Mouse (Mus musculus) layer of hippocampus, postnatal 14 days (tissue): ENCODE measurements around the gene Rpa1. TPM values are rescaled to one million over a fixed set of nuclear protein-coding genes. Genes with fewer than 3 reads are reported as not detected.
"Not testable (repeated sequence)": the region's sequence is repeated elsewhere in the genome, so short reads cannot be mapped to it uniquely, and the experiment has no call there.

ENCODE experiments used
- DNase-seq, 2 experiments: peaks; one replicate each; pipeline ENCODE4 v3.0.0; 2021 to 2022; ENCODE audit warnings: low spot score in 2 of 2, mixed read lengths in 1 of 2
- total RNA-seq, 2 experiments: library from RNA; stranded (reverse); gene quantifications; 2 replicates each; pipeline ENCODE4 v1.2.3; 2021

Gene Rpa1
- total RNA-seq, 2 experiments from 2014 or later = 57.2 to 66.7 TPM

- DNase-seq = no peak
Observed at GRCm38 (mm10) chr11:75324433-75324832, 23.7 kb downstream of the Rpa1 start.

- DNase-seq = no peak
Observed at GRCm38 (mm10) chr11:75323326-75323737, 24.8 kb downstream of the Rpa1 start.

GRCm38 (mm10) chr11:75319246-75319645 lies 28.9 kb downstream of the Rpa1 start:
- DNase-seq = no peak

GRCm38 (mm10) chr11:75318351-75319221 lies 29.5 kb downstream of the Rpa1 start:
- DNase-seq = no peak

- DNase-seq = no peak
Observed at GRCm38 (mm10) chr11:75313834-75314233, 34.3 kb downstream of the Rpa1 start.

- no peak for DNase-seq
Observed at GRCm38 (mm10) chr11:75311751-75312150, 36.4 kb downstream of the Rpa1 start.

- DNase-seq = no peak
Observed at GRCm38 (mm10) chr11:75310813-75311212, 37.3 kb downstream of the Rpa1 start.

GRCm38 (mm10) chr11:75308650-75309049 lies 39.5 kb downstream of the Rpa1 start:
- DNase-seq = no peak

GRCm38 (mm10) chr11:75304797-75305196 lies 43.3 kb downstream of the Rpa1 start:
- no peak for DNase-seq

GRCm38 (mm10) chr11:75300954-75301353 lies 47.2 kb downstream of the Rpa1 start:
- DNase-seq = no peak

- DNase-seq = no peak
Observed at GRCm38 (mm10) chr11:75299786-75300185, 48.3 kb downstream of the Rpa1 start.

- no peak for DNase-seq
Observed at GRCm38 (mm10) chr11:75298491-75298890, 49.6 kb downstream of the Rpa1 start.

GRCm38 (mm10) chr11:75297631-75298030 lies 50.5 kb downstream of the Rpa1 start:
- no peak for DNase-seq

GRCm38 (mm10) chr11:75296406-75297005 lies 51.6 kb downstream of the Rpa1 start:
- no peak for DNase-seq

- DNase-seq = not testable (repeated sequence)
Observed at GRCm38 (mm10) chr11:75295534-75295933, 52.6 kb downstream of the Rpa1 start.

GRCm38 (mm10) chr11:75294862-75295261 lies 53.3 kb downstream of the Rpa1 start:
- DNase-seq = no peak

GRCm38 (mm10) chr11:75293852-75294361 lies 54.2 kb downstream of the Rpa1 start:
- no peak for DNase-seq

- no peak for DNase-seq
Observed at GRCm38 (mm10) chr11:75292281-75292680, 55.8 kb downstream of the Rpa1 start.

GRCm38 (mm10) chr11:75291389-75292215 lies 56.5 kb downstream of the Rpa1 start:
- peak; percentile 60 to 65 for DNase-seq

GRCm38 (mm10) chr11:75290566-75291271 lies 57.4 kb downstream of the Rpa1 start:
- peak; percentile 94 to 96 for DNase-seq

GRCm38 (mm10) chr11:75289120-75289519 lies 59.0 kb downstream of the Rpa1 start:
- no peak for DNase-seq
